Comparison of ENCODE assay signal across 8 mouse cellular contexts in the genomic region with DNA sequence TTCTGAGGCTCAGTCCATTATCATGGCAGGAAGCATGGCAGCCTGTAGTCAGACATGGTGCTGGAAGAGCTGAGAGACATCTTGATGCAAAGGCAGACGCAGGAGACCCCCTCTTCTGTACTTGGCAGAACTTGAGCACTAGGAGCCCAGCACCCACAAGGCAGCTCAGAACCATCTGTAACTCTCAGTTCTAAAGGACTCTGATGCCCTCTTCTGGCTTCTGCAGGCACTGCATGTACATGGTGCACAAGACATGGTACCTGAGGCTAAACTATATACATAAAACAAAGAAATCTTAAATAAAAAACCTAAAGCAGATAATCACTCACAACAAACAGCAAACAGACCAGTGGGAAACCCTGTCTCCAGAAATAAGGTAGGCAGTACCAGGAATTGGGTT. TPM values are rescaled to one million over a fixed set of nuclear protein-coding genes. Genes with fewer than 3 reads are reported as not detected.
DNase-seq lines count a peak whose midpoint lies in the region; ATAC-seq and TF ChIP-seq lines count a peak whose summit lies in the region.

No protein-coding gene starts in this region.

- no peak overlapping the region for H3K27ac ChIP-seq in left cerebral cortex, adult 2 months

- no peak overlapping the region for H3K4me3 ChIP-seq in G1E (ENCODE audit: low read depth, low read length)
- no peak overlapping the region for H3K4me3 ChIP-seq in left cerebral cortex, adult 2 months

- H3K36me3 ChIP-seq in G1E (replicated peaks): peaks cover 73% of the 10 kb centered on the region

- H3K4me1 ChIP-seq in G1E (ENCODE audit: insufficient read depth, low read depth, low read length): peaks cover 34% of the 10 kb centered on the region

- peak; percentile 58 for TF ChIP-seq CTCF in G1E (IDR thresholded peaks at IDR 0.05; ENCODE audit: low read depth, low read length)
- peak; percentile 72 for TF ChIP-seq CTCF in left cerebral cortex, adult 2 months (IDR thresholded peaks at IDR 0.05)

- 0 out of 2 replicates have a peak, but pooled peaks have one; percentile 30 for ATAC-seq in G1E (ENCODE audit: extremely low read depth, insufficient number of reproducible peaks, low FRiP score, poor library complexity, severe bottlenecking)
- ATAC-seq in neutrophil, adult 5-6 weeks (ENCODE audit: extremely low read depth, insufficient number of reproducible peaks, low FRiP score, poor library complexity, severe bottlenecking): peak; percentile 63; the same call in 1 of the 2 replicates

- no peaks in the 10 kb centered on the region for H3K27me3 ChIP-seq in G1E (ENCODE audit: insufficient read depth, low read length)

- intact Hi-C loops in left cerebral cortex, adult 2 months (cut with DNase I): loop anchor here (2.0 kb wide), 1 partner anchor 58 kb away; no protein-coding TSS in a partner anchor

- H3K9me3 ChIP-seq in G1E (replicated peaks): no peaks in the 10 kb centered on the region

- peak; percentile 21 for DNase-seq in left cerebral cortex, adult 11 months (ENCODE audit: low spot score)
- DNase-seq in left cerebral cortex, adult 8-10 months (ENCODE audit: low spot score in 2 of 2): no peak
- no peak for DNase-seq in G1E (ENCODE audit: low spot score)
- DNase-seq in c-Kit-positive CD71-positive TER-119-negative erythroid progenitor cells, embryonic 14.5 days (ENCODE audit: low read depth): peak; percentile 61
- peak; percentile 61 for DNase-seq in gastrocnemius, postnatal 10 days
- peak; percentile 42 to 60 for DNase-seq in left cerebral cortex, adult 2 months (ENCODE audit: extremely low spot score in 1 of 2, low spot score in 2 of 2)
- DNase-seq in urinary bladder, postnatal 14 days (ENCODE audit: low spot score): peak; percentile 68

RNA-seq across cellular contexts. Expression of a gene that starts 3.9 kb away (rescaled TPM):
- total RNA-seq in left cerebral cortex, adult 8-10 months (2022): under 1 TPM in 3 of 4 experiments, not detected in 1; 0.11 to 0.51 (median 0.15) TPM
- total RNA-seq in G1E (2014; fragmentation: Nextera tagmentation) (0.34 and 1.7 TPM in 2 replicates), G1E (2017) (0.11 and 0.17 TPM in 2 replicates)
- 0.06 and 0.09 TPM in 2 replicates for polyA plus RNA-seq in G1E (2012)
- under 1 TPM; 0.35 to 0.50 TPM for total RNA-seq in gastrocnemius, postnatal 10 days (2021)
- under 1 TPM; 0.41 to 0.68 TPM for total RNA-seq in left cerebral cortex, adult 2 months (2021)
- 0.25 TPM in 1 of 2 replicates, not detected in the other for total RNA-seq in neutrophil, adult 5-6 weeks (2017)

RNA-seq across cellular contexts. Expression of a gene that starts 4.0 kb away (rescaled TPM):
- total RNA-seq in left cerebral cortex, adult 8-10 months (2022): 10 to 100 TPM; 52.7 to 62.6 (median 54.3) TPM
- total RNA-seq in G1E (2014; fragmentation: Nextera tagmentation): 49.1 and 63.0 TPM in 2 replicates
- total RNA-seq in G1E (2017): 23.8 and 32.2 TPM in 2 replicates
- 4.2 and 4.3 TPM in 2 replicates for polyA plus RNA-seq in G1E (2012)
- 10 to 100 TPM; 23.6 to 26.7 TPM for total RNA-seq in gastrocnemius, postnatal 10 days (2021)
- total RNA-seq in left cerebral cortex, adult 2 months (2021): 10 to 100 TPM; 53.0 to 56.3 TPM
- 15.1 and 19.3 TPM in 2 replicates for total RNA-seq in neutrophil, adult 5-6 weeks (2017)

RNA-seq across cellular contexts. Expression of a gene that starts 6.2 kb away (rescaled TPM):
- total RNA-seq in left cerebral cortex, adult 8-10 months (2022): 1 to 10 TPM in 3 of 4 experiments, under 1 TPM in 1; 0.97 to 2.0 (median 1.5) TPM
- total RNA-seq in G1E (2014; fragmentation: Nextera tagmentation) (2.2 and 8.3 TPM in 2 replicates), G1E (2017) (0.29 and 0.33 TPM in 2 replicates)
- polyA plus RNA-seq in G1E (2012): 0.10 and 0.20 TPM in 2 replicates
- total RNA-seq in gastrocnemius, postnatal 10 days (2021): 1 to 10 TPM; 3.4 to 5.4 TPM
- 1 to 10 TPM; 2.9 to 3.6 TPM for total RNA-seq in left cerebral cortex, adult 2 months (2021)
- total RNA-seq in neutrophil, adult 5-6 weeks (2017): 0.25 and 0.35 TPM in 2 replicates

RNA-seq across cellular contexts. Expression of a gene that starts 9.5 kb away (rescaled TPM):
- total RNA-seq in left cerebral cortex, adult 8-10 months (2022): 10 to 100 TPM; 41.8 to 56.2 (median 46.5) TPM
- total RNA-seq in G1E (2014; fragmentation: Nextera tagmentation) (47.6 and 56.5 TPM in 2 replicates), G1E (2017) (40.1 and 47.4 TPM in 2 replicates)
- polyA plus RNA-seq in G1E (2012): 59.2 and 115 TPM in 2 replicates
- total RNA-seq in gastrocnemius, postnatal 10 days (2021): 10 to 100 TPM; 57.0 to 65.1 TPM
- 10 to 100 TPM; 37.6 to 38.5 TPM for total RNA-seq in left cerebral cortex, adult 2 months (2021)
- 29.0 and 39.9 TPM in 2 replicates for total RNA-seq in neutrophil, adult 5-6 weeks (2017)

RNA-seq across cellular contexts. Expression of a gene that starts 30.7 kb away (rescaled TPM):
- total RNA-seq in left cerebral cortex, adult 8-10 months (2022): 1 to 10 TPM; 7.2 to 9.0 (median 8.6) TPM
- not detected in 2 replicates for total RNA-seq in G1E (2014; fragmentation: Nextera tagmentation)
- total RNA-seq in G1E (2017): 0.06 TPM in 1 of 2 replicates, not detected in the other
- not detected in 2 replicates for polyA plus RNA-seq in G1E (2012)
- total RNA-seq in gastrocnemius, postnatal 10 days (2021): 1 to 10 TPM; 1.4 to 1.6 TPM
- total RNA-seq in left cerebral cortex, adult 2 months (2021): 1 to 10 TPM; 8.3 to 9.5 TPM
- total RNA-seq in neutrophil, adult 5-6 weeks (2017): 0.25 and 1.0 TPM in 2 replicates

Comparison
In these comparisons a context has a peak if more than half of its experiments do, and no peak if none do; other contexts are left out.
1. DNase-seq: peak in left cerebral cortex, adult 11 months (single experiment), c-Kit-positive CD71-positive TER-119-negative erythroid progenitor cells, embryonic 14.5 days (single experiment), gastrocnemius, postnatal 10 days (single experiment), left cerebral cortex, adult 2 months (2 of 2) and urinary bladder, postnatal 14 days (single experiment); none in left cerebral cortex, adult 8-10 months (0 of 2) and G1E (single experiment).